Mouse (Mus musculus) midbrain, postnatal 0 days (tissue): ENCODE results near the gene Uhrf1bp1. TPM values are rescaled to one million over a fixed set of nuclear protein-coding genes. Genes with fewer than 3 reads are reported as not detected.

Experiments used
- ATAC-seq: fragments of 200-750 bp; cut with Nextera tagmentation; 2 replicates; pipeline ENCODE4 v1.8.0; 2017; ENCODE audit warnings: moderate number of reproducible peaks, mild to moderate bottlenecking, moderate TSS enrichment, moderate library complexity; ENCODE audit not compliant: low FRiP score
- DNase-seq: peaks from one replicate; pipeline ENCODE4 v3.0.0-alpha.2; 2015; ENCODE audit warnings: low spot score
- H3K27ac ChIP-seq: fragments of 300-500 bp; sonication (generic); 2 replicates; pipeline ENCODE4 v1.5.1; 2014; ENCODE audit warnings: low read depth, mild to moderate bottlenecking, low read length, mixed read lengths
- H3K27me3 ChIP-seq: fragments of 300-500 bp; sonication (generic); 2 replicates; pipeline ENCODE4 v1.6.1; 2014; ENCODE audit warnings: low read length, control low read depth, mixed read lengths; ENCODE audit not compliant: insufficient read depth
- H3K36me3 ChIP-seq: fragments of 300-500 bp; sonication (generic); 2 replicates; pipeline ENCODE4 v1.6.1; 2014; ENCODE audit warnings: low read length, control low read depth, mixed read lengths; ENCODE audit not compliant: insufficient read depth
- H3K4me1 ChIP-seq: fragments of 300-500 bp; sonication (generic); 2 replicates; pipeline ENCODE4 v1.6.1; 2014; ENCODE audit warnings: mild to moderate bottlenecking, control low read depth, antibody characterized with exemption, low read length, mixed read lengths; ENCODE audit not compliant: insufficient read depth
- H3K4me2 ChIP-seq: fragments of 300-500 bp; sonication (generic); 2 replicates; pipeline ENCODE4 v1.6.1; 2014; ENCODE audit warnings: low read depth, mild to moderate bottlenecking, low read length, mixed read lengths; ENCODE audit not compliant: poor library complexity, severe bottlenecking
- H3K4me3 ChIP-seq: fragments of 300-500 bp; sonication (generic); 2 replicates; pipeline ENCODE4 v1.5.1; 2014; ENCODE audit warnings: low read depth, mild to moderate bottlenecking, low read length, moderate library complexity
- H3K9ac ChIP-seq: fragments of 300-500 bp; sonication (generic); replicated peaks from 2 replicates; pipeline ENCODE4 v1.6.1; 2014; ENCODE audit warnings: mild to moderate bottlenecking, low read length, moderate library complexity, mixed read lengths; ENCODE audit not compliant: poor library complexity, severe bottlenecking
- H3K9me3 ChIP-seq: fragments of 300-500 bp; sonication (generic); 2 replicates; pipeline ENCODE4 v1.6.1; 2016; ENCODE audit warnings: low read length, control low read depth
- CTCF ChIP-seq: IDR thresholded peaks from 2 replicates; pipeline ENCODE4 v1.5.1; 2016; ENCODE audit warnings: antibody characterized with exemption, mild to moderate bottlenecking
- WGBS: fragments of 180-500 bp; shearing (Covaris S2); extraction: QIAGEN DNeasy Blood & Tissue Kit; methylation state at CpG from one replicate; pipeline ENCODE4 v1.1.7; 2014; 5-methylcytosine and 5-hydroxymethylcytosine counted together
- polyA plus RNA-seq: library from polyadenylated mRNA; unstranded; fragments of >200 nt; fragmentation: Nextera tagmentation; extraction: Ambion mirVana; gene quantifications from 2 replicates; pipeline ENCODE4 v1.2.1, GENCODE M21; 2015
- total RNA-seq: library from RNA; depleted of rRNA; stranded (reverse); fragments of >200 nt; gene quantifications from 2 replicates; pipeline ENCODE4 v1.2.3, GENCODE M21; 2014

The Uhrf1bp1 gene
- total and polyA plus RNA-seq, 2 experiments from 2014 or later, result 4.5 to 18.0 TPM

DNA sequence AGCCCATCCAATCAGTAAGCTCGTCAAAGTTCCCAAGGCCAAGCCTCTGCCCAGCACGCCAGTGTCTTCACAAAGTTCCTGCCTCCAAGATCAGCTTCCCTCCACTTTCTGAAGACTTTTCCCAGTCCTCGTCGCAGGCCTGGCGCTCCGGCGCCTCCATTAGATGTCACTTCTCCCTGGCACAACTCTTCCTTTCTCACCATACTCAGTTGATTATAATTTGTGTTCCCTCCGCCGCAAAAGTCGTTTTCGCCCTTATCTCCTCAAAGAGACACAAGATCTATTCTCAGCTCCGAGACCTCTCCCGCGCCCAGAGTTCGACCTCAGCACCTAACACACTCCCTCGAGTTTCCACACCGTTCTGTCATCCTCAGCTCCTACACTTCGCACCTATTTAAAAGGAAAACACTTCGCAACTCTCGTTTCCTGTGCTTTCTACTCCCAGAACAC lies 36.7 kb upstream of the Uhrf1bp1 start:
- no peaks in the 10 kb centered on the region for H3K36me3 ChIP-seq
- DNase-seq (peak; percentile 22), ATAC-seq (no peak)
- H3K27ac ChIP-seq, result peak overlapping the region; percentile 76
- no peaks in the 10 kb centered on the region for H3K27me3 ChIP-seq
- H3K4me2 ChIP-seq, result peak overlapping the region; percentile 89
- under 1% methylated on average over 20 of the region's 20 CpGs for WGBS
- no peaks in the 10 kb centered on the region for H3K9me3 ChIP-seq
- H3K4me1 ChIP-seq, result peaks cover 17% of the 10 kb centered on the region
- peak overlapping the region; percentile 98 for H3K4me3 ChIP-seq
- no peak for TF ChIP-seq CTCF
- H3K9ac ChIP-seq, result peak overlapping the region; percentile 83

DNA sequence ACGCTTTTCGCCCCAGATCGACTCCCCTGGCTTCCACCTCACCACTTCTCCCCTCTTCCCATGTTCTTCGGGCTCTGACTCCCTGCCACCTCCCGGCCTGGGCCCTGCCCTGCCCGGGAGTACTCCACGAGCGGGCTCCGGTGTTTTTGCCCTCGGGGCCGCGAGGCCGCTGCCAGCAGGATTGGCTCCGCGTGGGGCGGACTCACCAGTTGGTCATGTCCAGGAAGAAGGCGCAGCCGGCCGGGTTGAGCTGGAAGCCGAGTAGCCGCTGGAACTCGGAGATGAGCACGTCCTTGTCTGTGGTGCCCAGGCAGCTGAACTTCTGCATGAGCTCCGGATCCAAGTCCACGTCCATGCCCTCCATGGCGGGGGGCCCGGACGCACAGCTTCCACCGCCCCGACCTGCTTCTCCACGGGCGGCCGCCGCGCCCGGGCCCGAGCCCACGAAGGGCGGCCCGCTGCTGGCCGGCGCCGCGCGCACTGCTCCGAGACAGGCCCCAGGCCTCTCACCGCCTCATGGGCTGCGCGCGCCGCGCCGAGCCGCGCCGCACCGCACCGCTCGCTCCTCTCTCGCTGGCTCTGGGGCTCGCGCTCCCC lies 36.2 kb upstream of the Uhrf1bp1 start:
- 1% methylated on average over 37 of the region's 62 CpGs for WGBS
- no peaks in the 10 kb centered on the region for H3K9me3 ChIP-seq
- peak overlapping the region; percentile 83 for H3K9ac ChIP-seq
- H3K4me3 ChIP-seq, result peak overlapping the region; percentile 98
- peak overlapping the region; percentile 89 for H3K4me2 ChIP-seq
- H3K27ac ChIP-seq, result peak overlapping the region; percentile 76
- no peak for TF ChIP-seq CTCF
- no peaks in the 10 kb centered on the region for H3K27me3 ChIP-seq
- DNase-seq (no peak), ATAC-seq (peak; percentile 87)
- H3K4me1 ChIP-seq, result peaks cover 17% of the 10 kb centered on the region
- no peaks in the 10 kb centered on the region for H3K36me3 ChIP-seq

DNA sequence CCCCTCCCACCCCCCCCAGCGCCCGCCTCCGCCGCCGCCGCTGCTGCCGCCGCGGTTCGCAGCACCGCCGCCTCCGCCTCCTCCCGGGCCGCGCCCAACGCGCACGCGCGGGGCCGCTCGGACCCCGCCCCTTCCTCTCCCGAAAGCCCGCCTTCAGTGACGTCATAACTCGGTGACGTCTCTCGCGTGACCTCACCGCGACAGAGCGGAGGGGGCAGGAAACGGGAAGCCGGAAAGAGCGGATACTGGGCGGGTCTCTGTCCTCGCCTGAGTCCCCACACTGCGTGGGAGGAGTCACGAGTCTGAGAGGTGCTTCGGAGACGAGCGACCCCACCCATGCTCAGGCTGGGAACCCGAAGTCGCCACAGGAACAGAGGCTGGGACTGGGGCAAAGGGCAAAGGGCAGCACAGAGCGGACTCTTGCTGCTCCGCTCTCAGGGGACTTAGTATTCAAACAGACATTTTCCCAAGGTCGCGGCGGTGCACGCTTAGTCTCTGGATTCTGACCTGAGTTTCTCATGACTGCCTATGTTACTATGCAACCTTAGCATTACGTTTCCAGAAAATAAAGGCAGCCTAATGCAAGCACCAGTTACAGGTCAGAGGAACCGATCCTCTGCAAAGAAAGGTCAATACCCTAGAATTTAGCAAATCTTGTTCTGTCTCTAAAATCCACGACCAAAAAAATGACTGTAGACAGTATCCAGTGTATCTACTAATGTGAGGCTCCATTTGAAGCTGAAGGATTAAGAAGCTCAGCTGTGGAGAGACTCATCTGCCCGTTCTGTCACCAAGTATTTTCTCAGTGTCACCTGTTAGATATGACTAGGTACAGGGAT lies 35.5 kb upstream of the Uhrf1bp1 start, which contains the start of gene D17Wsu92e:
TSS of gene D17Wsu92e (minus strand) at position 81 of the 839 bp plus-strand sequence.
- ATAC-seq (peak; percentile 97), DNase-seq (peak; percentile 98)
- TF ChIP-seq CTCF, result no peak
- peak within 1 kb of the TSS; percentile 89 for H3K4me2 ChIP-seq
- H3K4me1 ChIP-seq, result peaks cover 17% of the 10 kb centered on the region
- no peaks in the 10 kb centered on the region for H3K27me3 ChIP-seq
- H3K9ac ChIP-seq, result peak within 1 kb of the TSS; percentile 83
- H3K27ac ChIP-seq, result peak within 1 kb of the TSS; percentile 76
- H3K4me3 ChIP-seq, result peak within 1 kb of the TSS; percentile 98
- H3K9me3 ChIP-seq, result no peaks in the 10 kb centered on the region
- no peaks in the 10 kb centered on the region for H3K36me3 ChIP-seq
- 3% methylated on average over 28 of the region's 56 CpGs for WGBS

DNA sequence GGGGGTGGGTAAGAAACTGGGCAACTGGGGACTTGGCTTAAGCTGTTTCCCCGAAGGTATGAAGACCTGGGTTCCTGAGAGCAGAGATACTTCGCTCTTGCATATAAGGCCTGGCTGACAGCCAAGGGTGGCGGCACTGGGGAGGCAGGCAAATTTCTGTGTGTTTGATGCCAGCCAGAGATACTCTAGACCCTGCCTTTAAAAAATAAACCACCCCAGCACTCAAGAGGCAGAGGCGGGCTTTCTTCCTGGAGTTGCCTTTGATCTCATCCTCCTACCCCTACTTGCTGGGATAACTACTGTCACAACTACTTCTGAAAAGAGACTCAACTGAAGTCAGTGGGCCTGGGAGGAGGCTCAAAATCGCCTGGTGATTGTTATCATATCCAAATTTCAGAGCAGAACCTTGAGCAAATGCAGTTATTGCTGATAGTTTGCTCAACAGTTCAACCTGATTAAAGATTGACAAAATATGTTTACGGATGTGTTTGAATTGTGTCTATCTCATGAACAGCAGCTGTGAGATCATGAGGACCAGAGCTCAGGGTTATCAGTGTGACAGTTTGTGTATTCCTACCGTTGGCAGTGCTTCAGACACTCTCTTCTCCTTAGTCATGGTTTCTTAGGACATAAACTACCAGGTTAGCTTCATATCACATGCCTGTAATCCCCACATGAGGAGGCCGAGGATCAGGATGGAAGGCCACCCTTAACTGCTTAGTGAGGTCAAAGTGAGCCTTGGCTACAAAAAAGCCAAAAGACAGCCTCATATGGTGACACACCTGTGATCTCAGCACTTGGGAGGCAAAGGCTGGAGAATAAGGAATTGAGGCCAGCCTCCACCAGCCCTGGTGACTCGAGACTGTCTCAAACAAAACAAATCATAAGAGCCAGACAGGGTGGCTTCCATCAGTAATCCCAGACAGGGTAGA lies 34.6 kb upstream of the Uhrf1bp1 start:
- no peaks in the 10 kb centered on the region for H3K36me3 ChIP-seq
- peak overlapping the region; percentile 70 for H3K4me2 ChIP-seq
- ATAC-seq (no peak), DNase-seq (peak; percentile 6)
- TF ChIP-seq CTCF, result no peak
- H3K4me3 ChIP-seq, result peak overlapping the region; percentile 98
- peaks cover 17% of the 10 kb centered on the region for H3K4me1 ChIP-seq
- peak overlapping the region; percentile 83 for H3K9ac ChIP-seq
- WGBS, result 68% methylated on average over 9 of the region's 9 CpGs
- no peaks in the 10 kb centered on the region for H3K9me3 ChIP-seq
- H3K27ac ChIP-seq, result peak overlapping the region; percentile 76; the same call in 1 of the 2 replicates
- no peaks in the 10 kb centered on the region for H3K27me3 ChIP-seq

DNA sequence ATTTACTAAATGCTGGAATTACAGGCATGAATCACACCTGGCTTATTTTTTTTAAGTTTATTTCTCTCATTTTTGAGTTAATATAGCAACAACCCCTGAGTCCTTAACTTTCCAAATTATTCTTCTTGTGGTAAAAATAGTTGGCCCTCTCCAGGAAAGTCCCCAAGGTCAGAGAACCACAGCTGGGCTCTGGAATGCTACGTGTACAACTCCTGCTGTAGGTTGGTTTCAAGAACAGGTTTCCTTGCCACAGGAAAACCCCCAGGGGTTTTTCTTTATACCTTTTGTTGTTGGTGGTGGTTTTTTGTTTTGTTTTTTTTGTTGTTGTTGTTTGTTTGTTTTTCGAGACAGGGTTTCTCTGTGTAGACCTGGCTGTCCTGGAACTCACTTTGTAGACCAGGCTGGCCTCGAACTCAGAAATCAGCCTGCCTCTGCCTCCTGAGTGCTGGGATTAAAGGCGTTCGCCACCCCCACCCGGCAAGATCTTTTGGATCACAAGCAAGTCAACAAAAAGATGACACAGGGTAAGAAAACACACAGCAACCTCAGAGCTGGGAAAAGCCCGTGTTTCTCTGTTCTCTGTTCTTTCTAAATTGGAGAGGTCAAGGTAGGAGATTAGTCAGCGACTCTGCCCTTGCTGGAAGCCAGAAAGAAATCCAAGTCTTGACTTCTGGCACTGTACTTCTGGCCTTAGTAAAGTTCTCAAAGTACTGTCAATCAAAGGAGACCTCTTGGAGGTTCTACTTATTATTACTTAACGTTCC lies 32.9 kb upstream of the Uhrf1bp1 start:
- Histone ChIP-seq H3K9ac (no peak overlapping the region), H3K9me3 (no peaks in the 10 kb centered on the region), H3K4me3 (no peak overlapping the region), H3K4me1 (peaks cover 13% of the 10 kb centered on the region), H3K4me2 (no peak overlapping the region), H3K36me3 (no peaks in the 10 kb centered on the region), H3K27ac (no peak overlapping the region), H3K27me3 (no peaks in the 10 kb centered on the region)
- DNase-seq (no peak), ATAC-seq (no peak)
- WGBS, result 81% methylated on average over 9 of the region's 9 CpGs
- TF ChIP-seq CTCF, result no peak
